Mouse (Mus musculus) neural tube, embryonic 12.5 days (tissue): ENCODE measurements around the gene Gm28035. TPM values are rescaled to one million over a fixed set of nuclear protein-coding genes. Genes with fewer than 3 reads are reported as not detected.

Experiments
- ATAC-seq: fragments of 200-750 bp; cut with Nextera tagmentation; 2 replicates; pipeline ENCODE4 v1.8.0; 2017; ENCODE audit warnings: low read depth, mild to moderate bottlenecking, moderate TSS enrichment, moderate library complexity; ENCODE audit not compliant: low FRiP score
- H3K27ac ChIP-seq: fragments of 300-500 bp; sonication (generic); 2 replicates; pipeline ENCODE4 v1.5.1; 2016
- H3K27me3 ChIP-seq: fragments of 300-500 bp; sonication (generic); replicated peaks from 2 replicates; pipeline ENCODE4 v1.6.1; 2016; ENCODE audit warnings: mild to moderate bottlenecking
- H3K36me3 ChIP-seq: fragments of 300-500 bp; sonication (generic); 2 replicates; pipeline ENCODE4 v1.6.1; 2016; ENCODE audit warnings: mild to moderate bottlenecking
- H3K4me1 ChIP-seq: fragments of 300-500 bp; sonication (generic); 2 replicates; pipeline ENCODE4 v1.6.1; 2016
- H3K4me2 ChIP-seq: fragments of 300-500 bp; sonication (generic); replicated peaks from 2 replicates; pipeline ENCODE4 v1.6.1; 2016; ENCODE audit warnings: mild to moderate bottlenecking
- H3K4me3 ChIP-seq: fragments of 300-500 bp; sonication (generic); 2 replicates; pipeline ENCODE4 v1.5.1; 2016
- H3K9ac ChIP-seq: fragments of 300-500 bp; sonication (generic); 2 replicates; pipeline ENCODE4 v1.6.1; 2016; ENCODE audit warnings: mild to moderate bottlenecking
- H3K9me3 ChIP-seq: fragments of 300-500 bp; sonication (generic); 2 replicates; pipeline ENCODE4 v1.6.1; 2016; ENCODE audit warnings: mild to moderate bottlenecking
- WGBS: fragments of 180-500 bp; shearing (Covaris S2); methylation state at CpG from one replicate; pipeline ENCODE4 v1.1.7; 2016; 5-methylcytosine and 5-hydroxymethylcytosine counted together
- polyA plus RNA-seq: library from polyadenylated mRNA; unstranded; fragments of >200 nt; fragmentation: Nextera tagmentation; extraction: Ambion mirVana; gene quantifications from 2 replicates; pipeline ENCODE4 v1.2.1, GENCODE M21; 2016

The Gm28035 gene
- polyA plus RNA-seq, 1 experiment from 2014 or later = 0.34 TPM

GRCm38 (mm10) chr2:30267466-30267865 is 27.1 kb downstream of the Gm28035 start:
- Histone ChIP-seq H3K36me3 (peaks cover 24% of the 10 kb centered on the region), H3K9ac (no peak overlapping the region), H3K4me2 (no peak overlapping the region), H3K27ac (no peak overlapping the region), H3K9me3 (no peaks in the 10 kb centered on the region), H3K4me3 (no peak overlapping the region), H3K27me3 (no peaks in the 10 kb centered on the region), H3K4me1 (peaks cover 12% of the 10 kb centered on the region)
- WGBS = 94% methylated on average over 2 of the region's 2 CpGs
- no peak for ATAC-seq

GRCm38 (mm10) chr2:30268371-30268770 is 28.0 kb downstream of the Gm28035 start:
- Histone ChIP-seq H3K27me3 (no peaks in the 10 kb centered on the region), H3K4me1 (peaks cover 12% of the 10 kb centered on the region), H3K4me2 (no peak overlapping the region), H3K27ac (no peak overlapping the region), H3K4me3 (no peak overlapping the region), H3K9me3 (no peaks in the 10 kb centered on the region), H3K36me3 (peaks cover 19% of the 10 kb centered on the region), H3K9ac (no peak overlapping the region)
- 58% methylated on average over 4 of the region's 4 CpGs for WGBS
- ATAC-seq = no peak

DNA sequence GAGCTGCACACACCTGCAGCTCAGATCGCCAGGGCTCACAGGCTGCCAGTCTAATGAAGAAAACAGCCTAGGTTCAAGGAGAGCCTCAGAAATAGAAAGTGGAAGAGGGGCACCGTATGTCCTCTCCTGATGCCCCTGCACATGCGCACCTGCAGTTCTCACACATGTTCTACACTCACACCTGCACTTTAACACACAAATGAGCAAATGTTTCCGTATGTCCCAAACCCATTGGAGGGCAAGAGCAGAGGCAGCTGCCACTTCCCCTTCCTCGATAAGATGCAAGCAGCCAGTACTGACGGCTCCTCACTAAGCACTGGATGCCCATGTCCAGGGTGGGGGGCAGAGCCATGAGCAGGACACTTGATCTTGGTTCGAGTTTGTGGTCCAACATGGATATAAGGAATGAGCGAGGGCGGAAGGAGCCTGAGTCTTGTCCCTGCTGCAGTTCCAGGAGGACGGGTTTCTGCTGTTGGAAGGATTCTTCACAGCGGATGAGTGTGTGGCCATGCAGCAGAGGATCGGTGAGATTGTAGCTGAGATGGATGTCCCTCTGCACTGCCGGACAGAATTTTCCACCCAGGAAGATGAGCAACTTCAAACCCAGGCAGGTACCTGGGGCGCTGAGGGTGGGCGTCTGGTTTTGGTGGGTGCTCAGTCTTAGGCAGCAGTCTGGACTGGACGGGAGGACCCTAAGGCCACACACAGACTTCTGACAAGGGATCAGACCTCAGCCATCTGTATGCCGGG is 29.0 kb downstream of the Gm28035 start:
- 89% methylated on average over 17 of the region's 17 CpGs for WGBS
- H3K4me2 ChIP-seq = no peak overlapping the region
- H3K4me3 ChIP-seq = no peak overlapping the region
- peaks cover 12% of the 10 kb centered on the region for H3K4me1 ChIP-seq
- no peak overlapping the region for H3K27ac ChIP-seq
- H3K36me3 ChIP-seq = peaks cover 8% of the 10 kb centered on the region
- no peak for ATAC-seq
- H3K9ac ChIP-seq = no peak overlapping the region
- H3K9me3 ChIP-seq = no peaks in the 10 kb centered on the region
- H3K27me3 ChIP-seq = no peaks in the 10 kb centered on the region

- H3K27me3 ChIP-seq = no peaks in the 10 kb centered on the region
- no peak for ATAC-seq
- no peak overlapping the region for H3K27ac ChIP-seq
- no peak overlapping the region for H3K9ac ChIP-seq
- no peak overlapping the region for H3K4me2 ChIP-seq
- 64% methylated on average over 1 of the region's 1 CpGs for WGBS
- 0 out of 2 replicates have a peak, but pooled peaks cover 1% of the 10 kb centered on the region for H3K36me3 ChIP-seq
- peaks cover 11% of the 10 kb centered on the region for H3K4me1 ChIP-seq
- H3K9me3 ChIP-seq = no peaks in the 10 kb centered on the region
- no peak overlapping the region for H3K4me3 ChIP-seq
These were observed 29.8 kb downstream of the Gm28035 start for GRCm38 (mm10) chr2:30270134-30270533.

GRCm38 (mm10) chr2:30280743-30281142 is 40.4 kb downstream of the Gm28035 start, which contains the start of gene Gm28038:
TSS of gene Gm28038 (plus strand) at chr2:30281043.
- no peaks in the 10 kb centered on the region for H3K9me3 ChIP-seq
- H3K4me1 ChIP-seq = peaks cover 11% of the 10 kb centered on the region
- no peak for ATAC-seq
- H3K4me2 ChIP-seq = no peak within 1 kb of the TSS
- 0 out of 2 replicates have a peak within 1 kb of the TSS, but pooled peaks have one; percentile 3 for H3K9ac ChIP-seq
- no peak within 1 kb of the TSS for H3K27ac ChIP-seq
- H3K36me3 ChIP-seq = peaks cover 6% of the 10 kb centered on the region; the same call in 1 of the 2 replicates
- no peak within 1 kb of the TSS for H3K4me3 ChIP-seq
- H3K27me3 ChIP-seq = no peaks in the 10 kb centered on the region
- WGBS = 94% methylated on average over 11 of the region's 11 CpGs

GRCm38 (mm10) chr2:30281651-30282050 is 41.3 kb downstream of the Gm28035 start:
- Histone ChIP-seq H3K27me3 (no peaks in the 10 kb centered on the region), H3K4me1 (peaks cover 12% of the 10 kb centered on the region), H3K9me3 (no peaks in the 10 kb centered on the region), H3K4me2 (no peak overlapping the region), H3K4me3 (no peak overlapping the region), H3K9ac (no peak overlapping the region), H3K27ac (no peak overlapping the region), H3K36me3 (peaks cover 6% of the 10 kb centered on the region; the same call in 1 of the 2 replicates)
- 78% methylated on average over 3 of the region's 3 CpGs for WGBS
- no peak for ATAC-seq

GRCm38 (mm10) chr2:30283193-30283592 is 42.8 kb downstream of the Gm28035 start:
- ATAC-seq = no peak
- Histone ChIP-seq H3K9ac (no peak overlapping the region), H3K4me3 (no peak overlapping the region), H3K36me3 (peaks cover under 1% of the 10 kb centered on the region; the same call in 1 of the 2 replicates), H3K4me2 (no peak overlapping the region), H3K4me1 (peaks cover 23% of the 10 kb centered on the region), H3K27ac (no peak overlapping the region), H3K27me3 (no peaks in the 10 kb centered on the region), H3K9me3 (no peaks in the 10 kb centered on the region)
- 92% methylated on average over 2 of the region's 2 CpGs for WGBS

DNA sequence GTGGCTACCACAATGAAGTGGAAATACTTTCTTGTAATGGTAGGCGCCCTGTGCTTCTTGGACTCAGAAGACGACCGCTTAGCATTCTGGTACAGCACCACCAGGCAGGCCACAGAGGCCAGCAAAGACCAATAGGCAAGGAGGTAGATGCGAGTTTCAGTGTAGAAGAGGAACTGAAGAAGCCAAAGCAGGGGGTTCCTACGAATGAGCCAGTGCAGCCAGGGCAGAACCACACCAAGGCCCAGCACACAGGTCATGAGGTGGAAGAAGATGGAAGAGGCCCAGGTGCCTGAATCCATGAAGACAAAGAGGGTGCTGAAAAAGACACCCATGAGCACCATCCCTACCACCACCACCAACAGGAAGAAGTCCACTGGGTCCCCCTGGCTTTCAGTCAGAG is 44.6 kb downstream of the Gm28035 start:
- Histone ChIP-seq H3K36me3 (peaks cover 3% of the 10 kb centered on the region; the same call in 1 of the 2 replicates), H3K27me3 (no peaks in the 10 kb centered on the region), H3K9ac (0 out of 2 replicates have a peak overlapping the region, but pooled peaks have one; percentile 88), H3K4me2 (peak overlapping the region; percentile 98), H3K9me3 (no peaks in the 10 kb centered on the region), H3K27ac (no peak overlapping the region), H3K4me3 (peak overlapping the region; percentile 96; the same call in 1 of the 2 replicates), H3K4me1 (peaks cover 23% of the 10 kb centered on the region)
- no peak for ATAC-seq
- 89% methylated on average over 5 of the region's 5 CpGs for WGBS

- WGBS = 18% methylated on average over 38 of the region's 38 CpGs
- Histone ChIP-seq H3K36me3 (peaks cover 7% of the 10 kb centered on the region; the same call in 1 of the 2 replicates), H3K27ac (no peak overlapping the region)
These were observed 45.2 kb downstream of the Gm28035 start for GRCm38 (mm10) chr2:30285416-30286181.

GRCm38 (mm10) chr2:30286192-30287026 is 46.0 kb downstream of the Gm28035 start, which contains the start of the genes Dolk and Nup188:
TSS of gene Dolk (minus strand) at chr2:30286334.
TSS of gene Nup188 (plus strand) at chr2:30286397.
- under 1% methylated on average over 68 of the region's 68 CpGs for WGBS

More at GRCm38 (mm10) chr2:30285416-30286181, 45.2 kb downstream of the Gm28035 start:
- H3K4me3 ChIP-seq = peak overlapping the region; percentile 96
- peak overlapping the region; percentile 98 for H3K4me2 ChIP-seq
- no peaks in the 10 kb centered on the region for H3K9me3 ChIP-seq
- peaks cover 23% of the 10 kb centered on the region for H3K4me1 ChIP-seq
- peak overlapping the region; percentile 88 for H3K9ac ChIP-seq
- H3K27me3 ChIP-seq = no peaks in the 10 kb centered on the region
- ATAC-seq = peak; percentile 78

GRCm38 (mm10) chr2:30287027-30287373 is 46.6 kb downstream of the Gm28035 start:
- under 1% methylated on average over 10 of the region's 10 CpGs for WGBS

More at GRCm38 (mm10) chr2:30286192-30287026, 46.0 kb downstream of the Gm28035 start, which contains the start of the genes Dolk and Nup188:
- Histone ChIP-seq H3K9me3 (no peaks in the 10 kb centered on the region), H3K36me3 (peaks cover 8% of the 10 kb centered on the region; the same call in 1 of the 2 replicates), H3K9ac (peak within 1 kb of the TSS; percentile 88), H3K4me3 (peak within 1 kb of the TSS; percentile 96), H3K27me3 (no peaks in the 10 kb centered on the region), H3K4me1 (peaks cover 23% of the 10 kb centered on the region), H3K4me2 (peak within 1 kb of the TSS; percentile 98), H3K27ac (peak within 1 kb of the TSS; percentile 48)
- peak; percentile 89 for ATAC-seq

More at GRCm38 (mm10) chr2:30287027-30287373, 46.6 kb downstream of the Gm28035 start:
- Histone ChIP-seq H3K27me3 (no peaks in the 10 kb centered on the region), H3K9ac (peak overlapping the region; percentile 88), H3K9me3 (no peaks in the 10 kb centered on the region), H3K36me3 (peaks cover 8% of the 10 kb centered on the region; the same call in 1 of the 2 replicates), H3K4me3 (peak overlapping the region; percentile 96), H3K4me1 (peaks cover 23% of the 10 kb centered on the region), H3K4me2 (peak overlapping the region; percentile 98), H3K27ac (no peak overlapping the region)
- no peak for ATAC-seq
